Mouse (Mus musculus): ENCODE results near the gene Stam.

Stam gene

GRCm38 (mm10) chr2:14126387-14126786 is 52.5 kb downstream of the Stam start:
- no peak for DNase-seq (ENCODE audit: low read depth)

- DNase-seq (ENCODE audit: low read depth): no peak
Measured at GRCm38 (mm10) chr2:14127629-14128028, 53.7 kb downstream of the Stam start.

- peak; percentile 32 for DNase-seq (ENCODE audit: low read depth)
Measured at GRCm38 (mm10) chr2:14130641-14131339, 56.9 kb downstream of the Stam start.

GRCm38 (mm10) chr2:14132468-14133326 is 58.8 kb downstream of the Stam start:
- DNase-seq (ENCODE audit: low read depth): no peak

GRCm38 (mm10) chr2:14136906-14137305 is 63.0 kb downstream of the Stam start:
- no peak for DNase-seq (ENCODE audit: low read depth)

- DNase-seq (ENCODE audit: low read depth): no peak
Measured at GRCm38 (mm10) chr2:14139590-14139989, 65.7 kb downstream of the Stam start.

- DNase-seq (ENCODE audit: low read depth): no peak
Measured at GRCm38 (mm10) chr2:14140044-14140443, 66.1 kb downstream of the Stam start.

- DNase-seq (ENCODE audit: low read depth): no peak
Measured at GRCm38 (mm10) chr2:14145311-14145710, 71.4 kb downstream of the Stam start.

- no peak for DNase-seq (ENCODE audit: low read depth)
Measured at GRCm38 (mm10) chr2:14146913-14147312, 73.0 kb downstream of the Stam start.

GRCm38 (mm10) chr2:14150829-14151228 is 76.9 kb downstream of the Stam start:
- DNase-seq (ENCODE audit: low read depth): no peak

GRCm38 (mm10) chr2:14151854-14152253 is 78.0 kb downstream of the Stam start:
- DNase-seq (ENCODE audit: low read depth): no peak

- DNase-seq (ENCODE audit: low read depth): no peak
Measured at GRCm38 (mm10) chr2:14159047-14159446, 85.1 kb downstream of the Stam start.

GRCm38 (mm10) chr2:14159756-14160155 is 85.9 kb downstream of the Stam start:
- DNase-seq (ENCODE audit: low read depth): no peak

- no peak for DNase-seq (ENCODE audit: low read depth)
Measured at GRCm38 (mm10) chr2:14164459-14165030, 90.6 kb downstream of the Stam start.

- no peak for DNase-seq (ENCODE audit: low read depth)
Measured at GRCm38 (mm10) chr2:14165066-14165465, 91.2 kb downstream of the Stam start.

- peak; percentile 33 for DNase-seq (ENCODE audit: low read depth)
Measured at GRCm38 (mm10) chr2:14165618-14166344, 91.9 kb downstream of the Stam start.

- DNase-seq (ENCODE audit: low read depth): no peak
Measured at GRCm38 (mm10) chr2:14167721-14168120, 93.8 kb downstream of the Stam start.

GRCm38 (mm10) chr2:14174334-14174733 is 100.4 kb downstream of the Stam start, which contains the start of gene Tmem236:
Gene Tmem236, plus strand, starts transcription at chr2:14174523.
- DNase-seq (ENCODE audit: low read depth): no peak

- no peak for DNase-seq (ENCODE audit: low read depth)
Measured at GRCm38 (mm10) chr2:14176460-14177193, 102.7 kb downstream of the Stam start.

GRCm38 (mm10) chr2:14184375-14184774 is 110.5 kb downstream of the Stam start:
- no peak for DNase-seq (ENCODE audit: low read depth)

GRCm38 (mm10) chr2:14190684-14191083 is 116.8 kb downstream of the Stam start:
- DNase-seq (ENCODE audit: low read depth): no peak
